Mouse (Mus musculus) liver, embryonic 14.5 days (tissue): ENCODE measurements around the gene Spef1.

Experiments used
- CTCF ChIP-seq: IDR thresholded peaks from 2 replicates; pipeline ENCODE4 v1.5.1; 2016; ENCODE audit warnings: antibody characterized with exemption, low read depth, control low read depth
- EP300 ChIP-seq: IDR thresholded peaks from 2 replicates; pipeline ENCODE4 v1.6.1; 2016; ENCODE audit warnings: antibody characterized with exemption, low read depth

DNA sequence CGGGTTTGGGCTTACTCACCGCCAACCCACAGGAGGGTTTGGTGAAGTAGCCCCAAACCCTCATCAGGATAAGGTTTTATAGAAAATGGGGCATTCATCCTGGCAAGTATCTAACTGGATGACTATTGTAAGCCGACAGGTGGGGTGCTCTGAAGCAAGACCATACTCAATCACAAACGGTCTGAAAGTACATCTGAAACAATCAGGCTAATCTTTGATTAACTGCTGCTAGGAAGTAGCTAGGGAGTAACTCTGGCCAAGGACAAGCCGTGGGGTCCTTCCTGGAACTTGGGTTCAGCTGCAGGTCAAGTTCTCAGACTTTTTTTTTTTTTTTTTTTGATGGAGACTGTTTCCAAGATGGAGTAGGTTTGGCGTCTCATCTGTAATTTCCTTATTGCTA lies 19.1 kb downstream of the Spef1 start:
- no peak for TF ChIP-seq EP300
- no peak for TF ChIP-seq CTCF
